Mouse (Mus musculus) stomach, postnatal 0 days (tissue): ENCODE measurements at regions not wholly inside any gene's neighbourhood (a gene's known extent, or its start where the extent isn't known, plus 50 kb on each side); places are given as distances from the start of the nearest gene placed in this dataset.

Experiments used
- ATAC-seq: fragments of 200-750 bp; cut with Nextera tagmentation; 2 replicates; pipeline ENCODE4 v1.8.0; 2017; ENCODE audit not compliant: low FRiP score, low TSS enrichment
- DNase-seq: peaks from one replicate; pipeline ENCODE4 v3.0.0-alpha.2; 2016; ENCODE audit warnings: low spot score
- H3K27ac ChIP-seq: fragments of 300-500 bp; sonication (generic); replicated peaks from 2 replicates; pipeline ENCODE4 v1.5.1; 2014; ENCODE audit warnings: mild to moderate bottlenecking, control low read depth
- H3K27me3 ChIP-seq: fragments of 300-500 bp; sonication (generic); 2 replicates; pipeline ENCODE4 v1.6.1; 2014; ENCODE audit warnings: low read length; ENCODE audit not compliant: control insufficient read depth, insufficient read depth
- H3K36me3 ChIP-seq: fragments of 300-500 bp; sonication (generic); 2 replicates; pipeline ENCODE4 v1.6.1; 2014; ENCODE audit warnings: low read length, mixed read lengths; ENCODE audit not compliant: control insufficient read depth, insufficient read depth
- H3K4me1 ChIP-seq: fragments of 300-500 bp; sonication (generic); replicated peaks from 2 replicates; pipeline ENCODE4 v1.6.1; 2014; ENCODE audit warnings: antibody characterized with exemption; ENCODE audit not compliant: control insufficient read depth, insufficient read depth
- H3K4me2 ChIP-seq: fragments of 300-500 bp; sonication (generic); replicated peaks from 2 replicates; pipeline ENCODE4 v1.6.1; 2014; ENCODE audit warnings: low read depth, mild to moderate bottlenecking, control low read depth, moderate library complexity
- H3K4me3 ChIP-seq: fragments of 300-500 bp; sonication (generic); 2 replicates; pipeline ENCODE4 v1.5.1; 2014; ENCODE audit warnings: low read depth, low read length, control low read depth
- H3K9ac ChIP-seq: fragments of 300-500 bp; sonication (generic); 2 replicates; pipeline ENCODE4 v1.6.1; 2014; ENCODE audit warnings: mild to moderate bottlenecking, low read length, control low read depth, mixed read lengths
- H3K9me3 ChIP-seq: fragments of 300-500 bp; sonication (generic); 2 replicates; pipeline ENCODE4 v1.6.1; 2016; ENCODE audit warnings: low read length; ENCODE audit not compliant: control insufficient read depth
- CTCF ChIP-seq: IDR thresholded peaks from 2 replicates; pipeline ENCODE4 v1.5.1; 2016; ENCODE audit warnings: antibody characterized with exemption, low read depth, mild to moderate bottlenecking, moderate library complexity
- EP300 ChIP-seq: optimal IDR thresholded peaks from 2 replicates; pipeline ENCODE3; 2016; ENCODE audit warnings: antibody characterized with exemption
- WGBS: fragments of 180-500 bp; shearing (Covaris S2); extraction: QIAGEN DNeasy Blood & Tissue Kit; methylation state at CpG from one replicate; pipeline ENCODE4 v1.1.7; 2014; 5-methylcytosine and 5-hydroxymethylcytosine counted together

- Histone ChIP-seq H3K4me3 (no peak overlapping the region), H3K36me3 (no peaks in the 10 kb centered on the region), H3K27ac (no peak overlapping the region), H3K27me3 (no peaks in the 10 kb centered on the region), H3K9ac (no peak overlapping the region), H3K4me2 (no peak overlapping the region), H3K4me1 (no peaks in the 10 kb centered on the region), H3K9me3 (no peaks in the 10 kb centered on the region)
- ATAC-seq (no peak), DNase-seq (no peak)
- no peak for TF ChIP-seq CTCF
- no peak for TF ChIP-seq EP300
- WGBS: 88% methylated on average over 7 of the region's 7 CpGs
Observed at GRCm38 (mm10) chr15:62421073-62421851, 1423.7 kb downstream of the Gsdmc2 start.

GRCm38 (mm10) chr15:62416691-62417090, 1428.3 kb downstream of the Gsdmc2 start:
- TF ChIP-seq CTCF: no peak
- H3K4me1 ChIP-seq: no peaks in the 10 kb centered on the region
- no peaks in the 10 kb centered on the region for H3K9me3 ChIP-seq
- no peak overlapping the region for H3K27ac ChIP-seq
- no peak overlapping the region for H3K4me2 ChIP-seq
- no peaks in the 10 kb centered on the region for H3K36me3 ChIP-seq
- DNase-seq (no peak), ATAC-seq (no peak)
- no peak overlapping the region for H3K9ac ChIP-seq
- no peak overlapping the region for H3K4me3 ChIP-seq
- no peaks in the 10 kb centered on the region for H3K27me3 ChIP-seq

GRCm38 (mm10) chr15:62413694-62414093, 1431.3 kb downstream of the Gsdmc2 start:
- ATAC-seq (no peak), DNase-seq (no peak)
- Histone ChIP-seq H3K36me3 (no peaks in the 10 kb centered on the region), H3K4me2 (no peak overlapping the region), H3K27ac (no peak overlapping the region), H3K9me3 (no peaks in the 10 kb centered on the region), H3K4me1 (no peaks in the 10 kb centered on the region), H3K27me3 (no peaks in the 10 kb centered on the region), H3K4me3 (no peak overlapping the region), H3K9ac (no peak overlapping the region)
- TF ChIP-seq CTCF (0 out of 2 replicates have a peak, but pooled peaks have one; percentile 21), EP300 (no peak)
- WGBS: 98% methylated on average over 2 of the region's 2 CpGs

GRCm38 (mm10) chr15:62402142-62402541, 1442.8 kb downstream of the Gsdmc2 start:
- ATAC-seq: no peak
- Histone ChIP-seq H3K4me2 (no peak overlapping the region), H3K27ac (no peak overlapping the region), H3K9ac (no peak overlapping the region), H3K27me3 (no peaks in the 10 kb centered on the region), H3K4me3 (no peak overlapping the region), H3K4me1 (no peaks in the 10 kb centered on the region), H3K36me3 (no peaks in the 10 kb centered on the region), H3K9me3 (no peaks in the 10 kb centered on the region)
- DNase-seq: no peak
- WGBS: 79% methylated on average over 5 of the region's 5 CpGs
- TF ChIP-seq CTCF: no peak
- TF ChIP-seq EP300: no peak

- H3K9ac ChIP-seq: no peak overlapping the region
- no peak for DNase-seq
- no peak for ATAC-seq
- no peak overlapping the region for H3K4me3 ChIP-seq
- no peak for TF ChIP-seq EP300
- no peak for TF ChIP-seq CTCF
- no peak overlapping the region for H3K27ac ChIP-seq
- H3K4me1 ChIP-seq: no peaks in the 10 kb centered on the region
- WGBS: 59% methylated on average over 4 of the region's 4 CpGs
- no peaks in the 10 kb centered on the region for H3K27me3 ChIP-seq
- no peak overlapping the region for H3K4me2 ChIP-seq
- no peaks in the 10 kb centered on the region for H3K9me3 ChIP-seq
- H3K36me3 ChIP-seq: no peaks in the 10 kb centered on the region
Observed at GRCm38 (mm10) chr15:62400984-62401609, 1443.9 kb downstream of the Gsdmc2 start.

GRCm38 (mm10) chr15:62399381-62399780, 1445.6 kb downstream of the Gsdmc2 start:
- Histone ChIP-seq H3K4me3 (no peak overlapping the region), H3K27ac (no peak overlapping the region), H3K9ac (no peak overlapping the region), H3K9me3 (no peaks in the 10 kb centered on the region), H3K4me2 (no peak overlapping the region), H3K4me1 (no peaks in the 10 kb centered on the region), H3K27me3 (no peaks in the 10 kb centered on the region), H3K36me3 (no peaks in the 10 kb centered on the region)
- no peak for ATAC-seq
- no peak for DNase-seq
- WGBS: 68% methylated on average over 1 of the region's 1 CpGs
- TF ChIP-seq CTCF: no peak
- no peak for TF ChIP-seq EP300
